Mouse (Mus musculus): Measurements from ENCODE around the gene Pdzrn4.

GRCm38 (mm10) chr15:92449112-92449511 lies 52.4 kb downstream of the Pdzrn4 start:
- TF ChIP-seq CTCF (IDR thresholded peaks at IDR 0.05; ENCODE audit: borderline replicate concordance, insufficient read depth, low read depth, low read length) (no peak), POLR2A (IDR thresholded peaks at IDR 0.05; ENCODE audit: borderline replicate concordance, insufficient read depth, low read length) (no peak)

Measured in cerebellum, adult 2 months (tissue).